In genomic region chr11:119863421-119863821, GRCm38 (mm10) we compare ENCODE assay signal across 8 mouse cellular contexts. TPM values are rescaled to one million over a fixed set of nuclear protein-coding genes. Genes with fewer than 3 reads are reported as not detected.
DNase-seq lines count a peak whose midpoint lies in the region; ATAC-seq lines count a peak whose summit lies in the region.

No protein-coding gene starts in this region.

- no peaks in the 10 kb centered on the region for H3K27me3 ChIP-seq in midbrain, embryonic 12.5 days
- H3K27me3 ChIP-seq in midbrain, embryonic 15.5 days (replicated peaks), result no peaks in the 10 kb centered on the region
- H3K27me3 ChIP-seq in heart, embryonic 14.5 days (ENCODE audit: control insufficient read depth, insufficient read depth, low read length), result no peaks in the 10 kb centered on the region

- H3K4me1 ChIP-seq in midbrain, embryonic 12.5 days, result peaks cover 4% of the 10 kb centered on the region; the same call in 1 of the 2 replicates
- peaks cover 9% of the 10 kb centered on the region for H3K4me1 ChIP-seq in midbrain, embryonic 15.5 days
- no peaks in the 10 kb centered on the region for H3K4me1 ChIP-seq in heart, embryonic 14.5 days (ENCODE audit: control insufficient read depth in 2 of 2, insufficient read depth in 2 of 2, low read length in 2 of 2)

- no peak overlapping the region for H3K9ac ChIP-seq in midbrain, embryonic 12.5 days (replicated peaks)
- no peak overlapping the region for H3K9ac ChIP-seq in midbrain, embryonic 15.5 days
- no peak overlapping the region for H3K9ac ChIP-seq in heart, embryonic 14.5 days (ENCODE audit: low read length)

- no peak for ATAC-seq in midbrain, embryonic 12.5 days (ENCODE audit: low FRiP score, low read depth)
- ATAC-seq in midbrain, embryonic 15.5 days (replicated peaks), result no peak
- no peak for ATAC-seq in heart, embryonic 14.5 days (ENCODE audit: insufficient number of reproducible peaks, insufficient read depth, low FRiP score, low read depth)
- ATAC-seq in erythroid progenitor cell, adult 5-6 weeks (replicated peaks; ENCODE audit: low FRiP score, poor library complexity, severe bottlenecking), result no peak

- DNase-seq in adrenal gland, postnatal 36 days, result peak; percentile 62 to 72
- DNase-seq in lung, postnatal 10 days, result peak; percentile 9
- DNase-seq in urinary bladder, postnatal 36 days (ENCODE audit: low spot score in 2 of 2), result peak; percentile 26 to 51
- DNase-seq in cerebellum, adult 8-10 months, result no peak

- H3K4me3 ChIP-seq in midbrain, embryonic 12.5 days, result no peak overlapping the region
- H3K4me3 ChIP-seq in midbrain, embryonic 15.5 days, result no peak overlapping the region
- H3K4me3 ChIP-seq in heart, embryonic 14.5 days (ENCODE audit: control insufficient read depth in 1 of 2, insufficient read depth in 1 of 2, low read depth in 1 of 2, low read length in 2 of 2), result no peak overlapping the region

- 0 out of 2 replicates have a peak overlapping the region, but pooled peaks have one; percentile 10 for H3K27ac ChIP-seq in midbrain, embryonic 12.5 days (replicated peaks)
- no peak overlapping the region for H3K27ac ChIP-seq in midbrain, embryonic 15.5 days
- H3K27ac ChIP-seq in heart, embryonic 14.5 days (replicated peaks in 1 of 2; ENCODE audit: control insufficient read depth in 1 of 2, insufficient read depth in 1 of 2, low read depth in 2 of 2, low read length in 2 of 2), result no peak overlapping the region

- H3K4me2 ChIP-seq in midbrain, embryonic 12.5 days (replicated peaks), result no peak overlapping the region
- H3K4me2 ChIP-seq in midbrain, embryonic 15.5 days, result no peak overlapping the region
- 0 out of 2 replicates have a peak overlapping the region, but pooled peaks have one; percentile 11 for H3K4me2 ChIP-seq in heart, embryonic 14.5 days (ENCODE audit: low read length)

- H3K36me3 ChIP-seq in midbrain, embryonic 12.5 days, result peaks cover 31% of the 10 kb centered on the region
- H3K36me3 ChIP-seq in midbrain, embryonic 15.5 days (replicated peaks), result peaks cover 4% of the 10 kb centered on the region; the same call in 1 of the 2 replicates
- peaks cover 47% of the 10 kb centered on the region for H3K36me3 ChIP-seq in heart, embryonic 14.5 days (ENCODE audit: control insufficient read depth, insufficient read depth, low read length)

- no peaks in the 10 kb centered on the region for H3K9me3 ChIP-seq in midbrain, embryonic 12.5 days
- no peaks in the 10 kb centered on the region for H3K9me3 ChIP-seq in midbrain, embryonic 15.5 days
- H3K9me3 ChIP-seq in heart, embryonic 14.5 days (ENCODE audit: control insufficient read depth, low read length), result no peaks in the 10 kb centered on the region

- WGBS in midbrain, embryonic 12.5 days, result 53% methylated on average over 10 of the region's 10 CpGs
- 47% methylated on average over 10 of the region's 10 CpGs for WGBS in midbrain, embryonic 15.5 days
- WGBS in heart, embryonic 14.5 days, result 45% methylated on average over 10 of the region's 10 CpGs

RNA-seq across cellular contexts. Expression of gene Chmp6, which starts 49.8 kb away (rescaled TPM):
- 96.1 and 109 TPM in 2 replicates for polyA plus RNA-seq in midbrain, embryonic 12.5 days (2016; fragmentation: Nextera tagmentation; extraction: Ambion mirVana)
- 113 and 116 TPM in 2 replicates for polyA plus RNA-seq in midbrain, embryonic 15.5 days (2015; fragmentation: Nextera tagmentation; extraction: Ambion mirVana)
- total RNA-seq in adrenal gland, postnatal 36 days (2021), result 10 to 100 TPM; 31.9 to 37.6 TPM
- 62.4 and 65.4 TPM in 2 replicates for polyA plus RNA-seq in heart, embryonic 14.5 days (2014; fragmentation: Nextera tagmentation; extraction: Ambion mirVana)
- 1.3 and 14.4 TPM in 2 replicates for total RNA-seq in erythroid progenitor cell, adult 5-6 weeks (2015; ENCODE audit: low replicate concordance)
- 10.3 and 10.4 TPM in 2 replicates for total RNA-seq in erythroid progenitor cell, adult 5-6 weeks (2017; ENCODE audit: low replicate concordance)
